Mouse (Mus musculus) heart, adult 2 months (tissue): ENCODE measurements around the gene Slc3a1.

Source experiments
- CTCF ChIP-seq: fragments of 200-600 bp; IDR thresholded peaks from 2 replicates; pipeline ENCODE4 v1.8.1; 2022; ENCODE audit warnings: antibody characterized with exemption, mild to moderate bottlenecking, moderate library complexity
- EP300 ChIP-seq: fragments of 200-500 bp; IDR thresholded peaks from 2 replicates; pipeline ENCODE4 v1.6.1; 2011; ENCODE audit warnings: low read depth, low read length, control low read depth; ENCODE audit not compliant: insufficient read depth
- POLR2A ChIP-seq: fragments of 200-500 bp; IDR thresholded peaks from 2 replicates; pipeline ENCODE4 v1.6.1; 2011; ENCODE audit warnings: mild to moderate bottlenecking, low read depth, low read length, control low read depth; ENCODE audit not compliant: insufficient read depth

DNA sequence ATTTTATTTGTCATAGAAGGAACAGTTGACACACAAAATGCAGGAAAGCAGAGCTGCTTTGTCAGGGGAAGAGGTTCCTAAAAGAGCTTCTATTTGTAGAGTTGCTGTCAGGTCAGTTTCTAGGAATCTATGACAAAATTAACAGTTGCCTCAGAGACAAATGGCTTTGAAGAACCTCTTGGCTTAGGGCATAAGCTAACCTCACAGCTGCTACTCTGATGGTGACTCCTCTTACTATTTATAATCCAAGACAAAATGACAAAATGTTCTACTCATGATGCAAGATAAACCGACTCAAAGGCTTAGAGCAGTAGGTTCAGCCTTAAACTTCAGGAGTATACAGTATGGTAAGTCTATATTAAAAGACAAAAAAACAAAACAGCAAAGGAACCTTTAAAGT lies 58.3 kb downstream of the Slc3a1 start:
- TF ChIP-seq POLR2A, result no peak
- no peak for TF ChIP-seq CTCF
- no peak for TF ChIP-seq EP300
